Mouse (Mus musculus) embryonic fibroblast, embryonic 13.5 days (primary cell): Measurements from ENCODE around the gene Fam163a.

Experiments used
- CTCF ChIP-seq: IDR thresholded peaks from 2 replicates; pipeline ENCODE4 v1.5.1; 2011; ENCODE audit warnings: mild to moderate bottlenecking, control low read depth, low read length, moderate library complexity, borderline replicate concordance; ENCODE audit not compliant: insufficient read depth
- POLR2A ChIP-seq: IDR thresholded peaks from 2 replicates; pipeline ENCODE4 v1.6.1; 2011; ENCODE audit warnings: low read depth, mild to moderate bottlenecking, control low read depth, low read length, moderate library complexity

GRCm38 (mm10) chr1:156216249-156216648, 11.4 kb upstream of the Fam163a start:
- TF ChIP-seq CTCF (no peak), POLR2A (no peak)
